Mouse (Mus musculus): ENCODE results near the gene H2-K1. TPM values are rescaled to one million over a fixed set of nuclear protein-coding genes. Genes with fewer than 3 reads are reported as not detected.
"Not testable (repeated sequence)": the region's sequence is repeated elsewhere in the genome, so short reads cannot be mapped to it uniquely, and the experiment has no call there.

Gene H2-K1
- total RNA-seq, 2 experiments from 2014 or later = 33.9 to 35.4 TPM

DNA sequence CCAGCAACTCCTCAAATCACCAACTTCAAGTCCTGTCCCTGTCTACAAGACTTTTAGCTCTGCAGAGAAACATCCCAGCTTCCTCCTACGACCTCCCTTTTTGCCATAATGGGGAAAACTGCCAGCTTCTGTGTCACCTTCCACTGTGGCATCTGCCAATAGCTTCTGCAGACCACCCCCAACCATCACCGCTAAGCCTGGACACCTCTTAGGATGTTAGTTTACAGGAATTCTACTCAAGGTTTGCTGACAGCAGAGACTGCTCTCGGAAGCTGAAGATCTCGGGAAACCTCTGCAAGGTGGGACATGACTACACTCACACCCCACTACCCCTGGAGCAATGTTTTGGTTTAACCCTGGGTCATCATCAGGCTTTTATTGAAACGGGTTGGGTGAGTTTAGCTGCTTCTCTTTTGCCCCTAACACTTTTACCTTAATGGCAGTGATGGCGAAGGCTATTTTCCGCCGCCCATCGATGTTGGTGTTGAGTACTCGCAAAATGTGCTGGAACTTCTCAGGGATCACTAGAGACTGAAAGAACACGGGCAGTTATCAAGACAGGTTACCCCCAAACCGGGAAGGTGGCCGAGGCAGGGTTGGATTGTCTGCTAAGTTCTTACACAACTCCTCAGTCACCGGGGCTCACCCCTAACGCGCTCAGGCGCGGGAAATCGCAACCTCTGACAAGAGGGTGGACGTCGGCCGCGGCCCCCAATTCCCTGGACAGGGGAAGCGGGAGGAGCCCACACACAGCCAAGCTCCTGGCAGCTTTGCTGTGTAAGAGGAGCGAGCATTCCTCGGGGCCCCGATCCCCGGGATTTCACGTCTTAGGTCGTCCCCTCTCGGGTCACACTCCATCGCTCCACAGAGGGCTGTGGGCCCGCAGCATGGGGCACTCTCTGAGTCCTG is 45.2 kb downstream of the H2-K1 start:
- peak; percentile 7 for DNase-seq

DNA sequence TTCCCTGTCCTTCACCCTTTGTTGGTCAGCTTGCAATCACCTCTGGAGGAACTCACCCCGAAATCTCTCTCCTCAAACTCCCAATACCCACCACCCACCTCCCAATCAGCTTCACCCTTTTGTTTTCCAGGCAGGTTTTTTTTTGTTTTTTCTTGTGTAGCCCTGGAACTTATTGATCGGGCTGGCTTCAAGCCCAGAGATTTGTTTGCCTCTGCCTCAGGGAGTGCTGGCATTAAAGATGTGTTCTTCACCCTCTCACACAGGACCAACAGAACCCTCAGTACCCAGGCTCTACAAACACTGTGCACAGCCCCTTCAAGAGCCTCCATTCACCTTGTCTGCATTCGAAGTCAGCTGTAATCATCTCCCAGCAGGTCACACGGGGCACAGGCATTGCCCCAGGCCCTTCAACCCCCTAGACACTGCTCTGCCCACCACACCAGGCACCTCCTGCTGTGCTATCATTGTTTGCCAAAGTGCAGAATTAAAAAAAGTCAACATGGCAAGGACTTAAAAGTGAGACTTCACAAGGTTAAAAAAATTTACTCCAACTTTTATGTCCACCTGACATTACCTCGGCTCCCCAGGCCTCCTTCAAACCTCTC is 46.1 kb downstream of the H2-K1 start:
- DNase-seq = peak; percentile 5

- DNase-seq = peak; percentile 4
Observed at GRCm38 (mm10) chr17:33953310-33953709, 46.8 kb downstream of the H2-K1 start.

DNA sequence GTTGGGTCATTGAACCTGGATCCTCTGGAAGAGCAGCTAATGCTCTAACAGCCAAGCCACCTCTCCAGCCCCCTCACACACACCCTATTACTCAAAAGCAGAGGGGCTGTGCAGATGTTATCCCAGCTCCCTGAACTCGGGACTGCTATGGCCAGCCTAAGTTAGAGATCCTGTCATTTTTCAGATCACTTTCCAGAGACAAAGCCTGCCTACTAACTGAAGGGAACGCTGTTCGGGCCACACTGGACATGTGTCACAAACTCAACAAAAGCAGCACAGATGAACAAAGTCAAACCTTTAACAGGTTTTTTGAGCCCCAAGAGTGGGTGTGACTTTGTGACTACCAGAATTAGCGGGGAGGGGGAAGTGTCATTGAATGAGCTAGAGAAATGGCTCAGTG is 47.3 kb downstream of the H2-K1 start:
- DNase-seq = no peak

DNA sequence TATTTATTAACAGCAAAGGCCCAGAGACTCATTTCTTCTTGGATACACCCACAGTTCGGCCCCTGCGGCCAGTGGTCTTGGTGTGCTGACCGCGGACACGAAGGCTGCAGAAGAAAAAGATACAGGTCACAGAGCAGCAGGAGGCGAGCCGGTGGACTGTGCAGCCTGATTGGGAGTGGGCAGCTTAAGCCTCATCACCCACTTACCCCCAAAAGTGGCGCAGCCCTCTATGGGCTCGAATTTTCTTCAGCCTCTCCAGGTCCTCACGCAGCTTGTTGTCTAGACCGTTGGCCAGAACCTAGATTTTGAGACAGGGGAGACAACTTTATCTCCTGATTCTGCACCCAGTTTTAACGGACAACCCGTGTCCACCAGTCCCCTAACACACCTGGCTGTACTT is 48.1 kb downstream of the H2-K1 start:
- not testable (repeated sequence) for DNase-seq

GRCm38 (mm10) chr17:33951021-33951946 is 48.9 kb downstream of the H2-K1 start, which contains the start of gene B3galt4:
Gene B3galt4, minus strand, starts transcription at chr17:33951488.
- peak; percentile 78 for DNase-seq

DNA sequence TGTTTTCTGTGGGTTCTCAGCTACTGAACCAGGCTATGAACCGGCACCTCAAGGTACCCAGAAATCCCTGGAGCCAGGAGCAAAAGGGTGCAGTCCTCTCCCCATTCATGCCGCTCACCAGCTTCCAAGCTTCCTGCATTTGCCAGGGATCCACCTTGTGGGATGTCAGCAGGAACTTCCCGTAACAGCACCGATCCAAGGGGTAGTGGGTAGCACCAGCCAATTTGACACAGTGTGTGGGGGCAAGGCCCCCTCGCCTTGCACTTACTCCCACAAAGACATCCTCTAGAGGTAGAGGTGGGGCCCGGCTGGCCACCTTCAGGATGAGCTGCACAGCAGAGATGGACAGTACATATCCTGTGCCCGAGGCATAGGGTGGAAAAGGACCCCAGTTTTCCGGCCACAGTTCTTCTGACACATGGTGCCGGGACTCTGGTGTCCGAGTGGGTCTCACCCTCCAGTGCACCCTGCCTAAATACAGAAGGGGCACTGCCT is 50.0 kb downstream of the H2-K1 start:
- DNase-seq = no peak

- DNase-seq = no peak
Observed at GRCm38 (mm10) chr17:33948905-33949537, 51.1 kb downstream of the H2-K1 start.

DNA sequence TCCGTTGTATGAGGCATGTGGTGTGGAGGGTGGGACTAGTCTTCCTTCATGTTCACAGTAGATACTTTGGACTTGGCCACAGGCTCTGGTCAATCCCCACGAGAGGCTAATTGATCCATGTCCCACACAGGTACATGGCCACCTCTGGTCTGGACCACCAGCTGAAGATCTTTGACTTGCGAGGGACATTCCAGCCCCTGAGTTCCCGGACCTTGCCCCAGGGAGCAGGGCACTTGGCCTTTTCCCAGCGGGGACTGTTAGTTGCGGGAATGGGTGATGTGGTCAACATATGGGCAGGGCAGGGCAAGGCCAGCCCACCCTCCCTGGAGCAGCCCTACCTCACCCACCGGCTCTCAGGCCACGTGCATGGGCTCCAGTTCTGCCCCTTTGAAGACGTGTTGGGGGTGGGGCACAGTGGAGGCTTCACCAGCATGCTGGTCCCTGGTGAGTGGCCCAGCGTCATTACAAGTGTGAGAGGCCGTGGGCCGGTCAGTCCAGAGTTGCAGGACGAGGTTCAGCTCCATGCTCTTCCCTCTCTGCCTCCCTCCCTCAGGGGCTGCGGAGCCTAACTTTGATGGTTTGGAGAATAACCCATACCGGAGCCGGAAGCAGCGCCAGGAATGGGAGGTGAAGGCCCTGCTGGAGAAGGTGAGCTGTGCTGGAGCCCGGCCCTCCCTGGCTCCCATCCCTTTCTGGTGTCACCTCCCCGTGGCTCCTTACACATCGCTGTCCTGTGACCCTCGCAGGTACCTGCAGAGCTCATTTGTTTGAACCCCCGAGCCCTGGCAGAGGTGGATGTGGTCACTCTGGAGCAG is 51.9 kb downstream of the H2-K1 start:
- DNase-seq = no peak

DNA sequence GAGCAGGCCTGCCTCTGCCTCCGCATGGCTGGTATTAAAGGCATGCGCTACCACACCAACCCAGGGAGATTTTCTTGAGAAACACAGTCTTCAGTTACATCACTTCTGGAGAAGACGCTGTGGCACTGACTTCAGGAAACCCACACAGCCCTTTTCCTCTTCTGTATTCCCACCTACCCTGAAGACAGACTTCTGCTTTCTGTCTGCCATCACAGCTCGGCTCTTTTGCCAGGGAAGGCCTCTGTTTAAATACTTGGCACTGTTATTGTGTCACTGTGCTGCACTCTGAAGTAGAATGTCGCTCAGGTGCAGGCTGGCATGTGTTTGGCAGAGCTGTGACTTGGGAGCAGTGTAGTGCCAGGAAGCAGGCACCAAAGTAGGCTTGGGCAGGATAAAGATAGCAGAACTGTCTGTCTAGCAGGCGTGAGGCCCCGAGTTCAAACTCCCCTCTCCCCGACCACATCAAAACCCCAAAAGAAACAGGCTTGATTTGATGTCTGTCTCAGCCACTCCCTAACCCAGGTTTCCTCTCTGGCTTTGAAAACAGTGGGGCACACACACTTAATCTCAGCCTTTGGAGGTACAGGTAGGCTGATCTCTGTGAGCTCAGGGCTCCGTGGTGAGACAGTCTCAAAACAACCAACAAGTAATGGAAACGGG is 52.6 kb downstream of the H2-K1 start:
- no peak for DNase-seq

Small RNA genes lying within 50 kb of the gene (microRNA-seq; reads per million reads assigned to microRNA genes)
- gene Mir219a-1 (0.20 to 0.69 reads per million in 2 experiments), gene Mir219c (0 reads per million in 2 experiments)

Other genes with a start within 250 kb of the H2-K1 start
- gene Rab11b, start 239.8 kb downstream of the H2-K1 start, total RNA-seq (2021) = 100 to 1,000 TPM; 333 to 343 TPM
- gene Angptl4, start 218.5 kb downstream of the H2-K1 start, total RNA-seq (2021) = 10 to 100 TPM; 29.1 to 35.0 TPM
- 10 to 100 TPM; 57.5 to 58.5 TPM for gene Kank3, start 189.8 kb downstream of the H2-K1 start, total RNA-seq (2021)
- gene Rps28, start 175.8 kb downstream of the H2-K1 start, total RNA-seq (2021) = 1,000 to 10,000 TPM; 1,097 to 1,179 TPM
- gene Ndufa7, start 175.8 kb downstream of the H2-K1 start, total RNA-seq (2021) = 100 to 1,000 TPM; 423 to 447 TPM
- gene Cd320, start 157.3 kb downstream of the H2-K1 start, total RNA-seq (2021) = 10 to 100 TPM; 16.8 to 21.4 TPM
- not detected for gene Gm7029, start 126.5 kb downstream of the H2-K1 start, total RNA-seq (2021)
- 10 to 100 TPM; 40.2 to 42.7 TPM for gene Kifc1, start 109.7 kb downstream of the H2-K1 start, total RNA-seq (2021)
- not detected for gene Platr17, start 95.2 kb downstream of the H2-K1 start, total RNA-seq (2021)
- 10 to 100 TPM; 16.5 to 18.0 TPM for gene Daxx, start 90.9 kb downstream of the H2-K1 start, total RNA-seq (2021)
- gene Tapbp, start 84.4 kb downstream of the H2-K1 start, total RNA-seq (2021) = 10 to 100 TPM; 72.3 to 78.5 TPM
- gene Zbtb22, start 84.4 kb downstream of the H2-K1 start, total RNA-seq (2021) = 10 to 100 TPM; 34.3 to 35.8 TPM
- 10 to 100 TPM; 56.5 to 58.1 TPM for gene Rgl2, start 70.8 kb downstream of the H2-K1 start, total RNA-seq (2021)
- 10 to 100 TPM; 78.0 to 79.5 TPM for gene Pfdn6, start 60.0 kb downstream of the H2-K1 start, total RNA-seq (2021)
- 10 to 100 TPM; 13.3 to 14.4 TPM for gene Wdr46, start 59.7 kb downstream of the H2-K1 start, total RNA-seq (2021)
- gene B3galt4, start 48.9 kb downstream of the H2-K1 start, total RNA-seq (2021) = 1 to 10 TPM; 2.3 to 2.9 TPM
- 10 to 100 TPM; 38.1 to 40.1 TPM for gene Vps52, start 44.5 kb downstream of the H2-K1 start, total RNA-seq (2021)
- 100 to 1,000 TPM; 648 to 719 TPM for gene Rps18, start 44.3 kb downstream of the H2-K1 start, total RNA-seq (2021)
- 10 to 100 TPM; 18.7 to 19.8 TPM for gene Ring1, start 24.3 kb upstream of the H2-K1 start, total RNA-seq (2021)
- gene H2-Ke6, start 27.7 kb upstream of the H2-K1 start, total RNA-seq (2021) = 10 to 100 TPM; 63.6 to 69.6 TPM
- gene Slc39a7, start 31.3 kb upstream of the H2-K1 start, total RNA-seq (2021) = 10 to 100 TPM; 83.8 to 86.5 TPM
- gene Rxrb, start 31.5 kb upstream of the H2-K1 start, total RNA-seq (2021) = 10 to 100 TPM; 35.5 to 39.5 TPM
- gene Col11a2, start 39.1 kb upstream of the H2-K1 start, total RNA-seq (2021) = 1 to 10 TPM; 1.4 to 2.2 TPM
- gene H2-Oa, start 92.0 kb upstream of the H2-K1 start, total RNA-seq (2021) = not detected
- 1 to 10 TPM; 5.6 to 6.0 TPM for gene H2-DMa, start 119.2 kb upstream of the H2-K1 start, total RNA-seq (2021)
- gene Brd2, start 122.3 kb upstream of the H2-K1 start, total RNA-seq (2021) = 100 to 1,000 TPM; 125 to 128 TPM
- gene H2-DMb2, start 143.0 kb upstream of the H2-K1 start, total RNA-seq (2021) = under 1 TPM; 0.55 to 0.72 TPM
- under 1 TPM; 0.26 to 0.68 TPM for gene H2-DMb1, start 152.7 kb upstream of the H2-K1 start, total RNA-seq (2021)
- 1 to 10 TPM; 4.8 to 5.4 TPM for gene Tap1, start 187.2 kb upstream of the H2-K1 start, total RNA-seq (2021)
- 1 to 10 TPM; 2.5 to 3.8 TPM for gene Psmb9, start 187.4 kb upstream of the H2-K1 start, total RNA-seq (2021)
- 1 to 10 TPM; 3.7 to 7.0 TPM for gene Psmb8, start 197.4 kb upstream of the H2-K1 start, total RNA-seq (2021)
- gene Tap2, start 203.2 kb upstream of the H2-K1 start, total RNA-seq (2021) = 10 to 100 TPM; 10.7 to 12.3 TPM
- under 1 TPM; 0.23 to 0.38 TPM for gene H2-Ob, start 238.6 kb upstream of the H2-K1 start, total RNA-seq (2021)